Mouse (Mus musculus) liver, embryonic 13.5 days (tissue): ENCODE results near the gene Pex5. TPM values are rescaled to one million over a fixed set of nuclear protein-coding genes. Genes with fewer than 3 reads are reported as not detected.

Experiments
- ATAC-seq: fragments of 200-750 bp; cut with Nextera tagmentation; 2 replicates; pipeline ENCODE4 v1.8.0; 2017; ENCODE audit warnings: low read depth, mild to moderate bottlenecking, moderate number of reproducible peaks, moderate library complexity
- DNase-seq: peaks from one replicate; pipeline ENCODE4 v3.0.0; 2022
- H3K27ac ChIP-seq: fragments of 300-500 bp; sonication (generic); 2 replicates; pipeline ENCODE4 v1.5.1; 2015; ENCODE audit warnings: moderate library complexity, mild to moderate bottlenecking, inconsistent platforms
- H3K27me3 ChIP-seq: fragments of 300-500 bp; sonication (generic); 2 replicates; pipeline ENCODE4 v1.6.1; 2015; ENCODE audit warnings: mild to moderate bottlenecking, inconsistent platforms
- H3K36me3 ChIP-seq: fragments of 300-500 bp; sonication (generic); 2 replicates; pipeline ENCODE4 v1.6.1; 2015; ENCODE audit warnings: mild to moderate bottlenecking, inconsistent platforms
- H3K4me1 ChIP-seq: fragments of 300-500 bp; sonication (generic); replicated peaks from 2 replicates; pipeline ENCODE4 v1.6.1; 2015; ENCODE audit warnings: inconsistent platforms
- H3K4me2 ChIP-seq: fragments of 300-500 bp; sonication (generic); 2 replicates; pipeline ENCODE4 v1.6.1; 2015; ENCODE audit warnings: inconsistent platforms, mild to moderate bottlenecking, moderate library complexity
- H3K4me3 ChIP-seq: fragments of 300-500 bp; sonication (generic); replicated peaks from 2 replicates; pipeline ENCODE4 v1.5.1; 2015; ENCODE audit warnings: mild to moderate bottlenecking, inconsistent platforms
- H3K9ac ChIP-seq: fragments of 300-500 bp; sonication (generic); 2 replicates; pipeline ENCODE4 v1.6.1; 2015; ENCODE audit warnings: mild to moderate bottlenecking, inconsistent platforms
- H3K9me3 ChIP-seq: fragments of 300-500 bp; sonication (generic); replicated peaks from 2 replicates; pipeline ENCODE4 v1.6.1; 2016; ENCODE audit warnings: inconsistent platforms
- WGBS: fragments of 180-500 bp; shearing (Covaris S2); methylation state at CpG from one replicate; pipeline ENCODE4 v1.1.7; 2015; ENCODE audit not compliant: insufficient replicate concordance; 5-methylcytosine and 5-hydroxymethylcytosine counted together
- polyA plus RNA-seq: library from polyadenylated mRNA; unstranded; fragments of >200 nt; fragmentation: Nextera tagmentation; extraction: Ambion mirVana; gene quantifications from 2 replicates; pipeline ENCODE4 v1.2.1, GENCODE M21; 2015

Gene Pex5
- polyA plus RNA-seq, 1 experiment from 2014 or later: 20.6 TPM

- H3K9me3 ChIP-seq: no peaks in the 10 kb centered on the region
- H3K27ac ChIP-seq: no peak overlapping the region
- H3K4me2 ChIP-seq: no peak overlapping the region
- no peak for ATAC-seq
- 62% methylated on average over 2 of the region's 2 CpGs for WGBS
- peaks cover 31% of the 10 kb centered on the region for H3K4me1 ChIP-seq
- H3K4me3 ChIP-seq: no peak overlapping the region
- H3K27me3 ChIP-seq: no peaks in the 10 kb centered on the region
- H3K9ac ChIP-seq: no peak overlapping the region
- no peak for DNase-seq
- H3K36me3 ChIP-seq: no peaks in the 10 kb centered on the region
Observed at GRCm38 (mm10) chr6:124447356-124447755, 32.5 kb upstream of the Pex5 start.

GRCm38 (mm10) chr6:124446459-124446858 is 31.6 kb upstream of the Pex5 start:
- no peak for ATAC-seq
- H3K9ac ChIP-seq: no peak overlapping the region
- WGBS: 79% methylated on average over 9 of the region's 9 CpGs

GRCm38 (mm10) chr6:124446024-124446423 is 31.2 kb upstream of the Pex5 start:
- no peak overlapping the region for H3K4me3 ChIP-seq
- no peak overlapping the region for H3K4me2 ChIP-seq
- no peak overlapping the region for H3K9ac ChIP-seq
- WGBS: 81% methylated on average over 2 of the region's 2 CpGs
- peaks cover 18% of the 10 kb centered on the region for H3K4me1 ChIP-seq
- H3K36me3 ChIP-seq: no peaks in the 10 kb centered on the region
- no peak overlapping the region for H3K27ac ChIP-seq
- H3K27me3 ChIP-seq: no peaks in the 10 kb centered on the region
- DNase-seq (no peak), ATAC-seq (no peak)
- no peaks in the 10 kb centered on the region for H3K9me3 ChIP-seq

More at GRCm38 (mm10) chr6:124446459-124446858, 31.6 kb upstream of the Pex5 start:
- no peak overlapping the region for H3K4me2 ChIP-seq
- peaks cover 22% of the 10 kb centered on the region for H3K4me1 ChIP-seq
- no peaks in the 10 kb centered on the region for H3K9me3 ChIP-seq
- no peak for DNase-seq
- no peaks in the 10 kb centered on the region for H3K36me3 ChIP-seq
- H3K4me3 ChIP-seq: no peak overlapping the region
- no peaks in the 10 kb centered on the region for H3K27me3 ChIP-seq
- no peak overlapping the region for H3K27ac ChIP-seq

- H3K4me2 ChIP-seq: no peak overlapping the region
- no peaks in the 10 kb centered on the region for H3K4me1 ChIP-seq
- H3K9me3 ChIP-seq: no peaks in the 10 kb centered on the region
- H3K27me3 ChIP-seq: no peaks in the 10 kb centered on the region
- H3K4me3 ChIP-seq: no peak overlapping the region
- no peak for DNase-seq
- ATAC-seq: no peak
- no peak overlapping the region for H3K9ac ChIP-seq
- H3K27ac ChIP-seq: no peak overlapping the region
- 73% methylated on average over 2 of the region's 2 CpGs for WGBS
- no peaks in the 10 kb centered on the region for H3K36me3 ChIP-seq
Observed at GRCm38 (mm10) chr6:124443338-124443737, 28.5 kb upstream of the Pex5 start.

GRCm38 (mm10) chr6:124436245-124436644 is 21.4 kb upstream of the Pex5 start:
- Histone ChIP-seq H3K36me3 (no peaks in the 10 kb centered on the region), H3K9ac (no peak overlapping the region), H3K27ac (no peak overlapping the region), H3K4me1 (no peaks in the 10 kb centered on the region), H3K27me3 (no peaks in the 10 kb centered on the region), H3K4me3 (no peak overlapping the region), H3K9me3 (no peaks in the 10 kb centered on the region), H3K4me2 (no peak overlapping the region)
- DNase-seq (no peak), ATAC-seq (no peak)
- WGBS: 73% methylated on average over 7 of the region's 7 CpGs

- Histone ChIP-seq H3K9me3 (no peaks in the 10 kb centered on the region), H3K4me3 (no peak overlapping the region), H3K27ac (no peak overlapping the region), H3K27me3 (no peaks in the 10 kb centered on the region), H3K4me2 (no peak overlapping the region), H3K36me3 (no peaks in the 10 kb centered on the region), H3K4me1 (no peaks in the 10 kb centered on the region), H3K9ac (no peak overlapping the region)
- WGBS: 73% methylated on average over 5 of the region's 5 CpGs
- no peak for DNase-seq
- ATAC-seq: no peak
Observed at GRCm38 (mm10) chr6:124435173-124435572, 20.3 kb upstream of the Pex5 start.

GRCm38 (mm10) chr6:124433688-124434324 is 18.9 kb upstream of the Pex5 start:
- Histone ChIP-seq H3K4me2 (no peak overlapping the region), H3K4me1 (no peaks in the 10 kb centered on the region), H3K9me3 (no peaks in the 10 kb centered on the region), H3K9ac (no peak overlapping the region), H3K27ac (no peak overlapping the region), H3K4me3 (no peak overlapping the region), H3K36me3 (no peaks in the 10 kb centered on the region), H3K27me3 (no peaks in the 10 kb centered on the region)
- 78% methylated on average over 8 of the region's 8 CpGs for WGBS
- ATAC-seq (no peak), DNase-seq (no peak)

- Histone ChIP-seq H3K9ac (no peak overlapping the region), H3K4me2 (no peak overlapping the region), H3K4me1 (peaks cover under 1% of the 10 kb centered on the region), H3K27me3 (no peaks in the 10 kb centered on the region), H3K9me3 (no peaks in the 10 kb centered on the region), H3K27ac (no peak overlapping the region), H3K36me3 (no peaks in the 10 kb centered on the region), H3K4me3 (no peak overlapping the region)
- no peak for DNase-seq
- no peak for ATAC-seq
- WGBS: 70% methylated on average over 8 of the region's 8 CpGs
Observed at GRCm38 (mm10) chr6:124430784-124431495, 16.1 kb upstream of the Pex5 start.

- WGBS: 59% methylated on average over 3 of the region's 3 CpGs
- DNase-seq: no peak
Observed at GRCm38 (mm10) chr6:124430379-124430778, 15.5 kb upstream of the Pex5 start.

GRCm38 (mm10) chr6:124427791-124428576 is 13.1 kb upstream of the Pex5 start:
- H3K27me3 ChIP-seq: no peaks in the 10 kb centered on the region

More at GRCm38 (mm10) chr6:124430379-124430778, 15.5 kb upstream of the Pex5 start:
- H3K4me2 ChIP-seq: no peak overlapping the region
- H3K4me1 ChIP-seq: peaks cover 6% of the 10 kb centered on the region
- H3K9me3 ChIP-seq: no peaks in the 10 kb centered on the region
- H3K27me3 ChIP-seq: no peaks in the 10 kb centered on the region
- H3K27ac ChIP-seq: no peak overlapping the region
- H3K36me3 ChIP-seq: no peaks in the 10 kb centered on the region
- H3K9ac ChIP-seq: no peak overlapping the region
- ATAC-seq: no peak
- H3K4me3 ChIP-seq: no peak overlapping the region

GRCm38 (mm10) chr6:124427289-124427688 is 12.4 kb upstream of the Pex5 start:
- H3K9me3 ChIP-seq: no peaks in the 10 kb centered on the region
- 56% methylated on average over 7 of the region's 7 CpGs for WGBS
- H3K4me1 ChIP-seq: peaks cover 23% of the 10 kb centered on the region
- no peak overlapping the region for H3K27ac ChIP-seq
- ATAC-seq (no peak), DNase-seq (no peak)
- no peaks in the 10 kb centered on the region for H3K27me3 ChIP-seq
- H3K9ac ChIP-seq: no peak overlapping the region
- H3K4me2 ChIP-seq: no peak overlapping the region
- no peaks in the 10 kb centered on the region for H3K36me3 ChIP-seq
- H3K4me3 ChIP-seq: no peak overlapping the region

More at GRCm38 (mm10) chr6:124427791-124428576, 13.1 kb upstream of the Pex5 start:
- H3K9me3 ChIP-seq: no peaks in the 10 kb centered on the region
- no peak overlapping the region for H3K27ac ChIP-seq
- no peak for ATAC-seq
- no peak for DNase-seq
- H3K36me3 ChIP-seq: no peaks in the 10 kb centered on the region
- H3K4me2 ChIP-seq: no peak overlapping the region
- H3K4me1 ChIP-seq: peaks cover 23% of the 10 kb centered on the region
- no peak overlapping the region for H3K9ac ChIP-seq
- no peak overlapping the region for H3K4me3 ChIP-seq
- WGBS: 67% methylated on average over 5 of the region's 6 CpGs
